Mouse (Mus musculus) midbrain, embryonic 13.5 days (tissue): ENCODE data around the gene Cfap58. TPM values are rescaled to one million over a fixed set of nuclear protein-coding genes. Genes with fewer than 3 reads are reported as not detected.

Experiments
- ATAC-seq: fragments of 200-750 bp; cut with Nextera tagmentation; 2 replicates; pipeline ENCODE4 v1.8.0; 2017; ENCODE audit warnings: mild to moderate bottlenecking, moderate TSS enrichment, moderate library complexity
- H3K27ac ChIP-seq: fragments of 300-500 bp; sonication (generic); 2 replicates; pipeline ENCODE4 v1.5.1; 2015; ENCODE audit warnings: inconsistent platforms, mild to moderate bottlenecking, moderate library complexity
- H3K27me3 ChIP-seq: fragments of 300-500 bp; sonication (generic); 2 replicates; pipeline ENCODE4 v1.6.1; 2015; ENCODE audit warnings: mild to moderate bottlenecking, inconsistent platforms
- H3K36me3 ChIP-seq: fragments of 300-500 bp; sonication (generic); 2 replicates; pipeline ENCODE4 v1.6.1; 2015; ENCODE audit warnings: mild to moderate bottlenecking, inconsistent platforms
- H3K4me1 ChIP-seq: fragments of 300-500 bp; sonication (generic); replicated peaks from 2 replicates; pipeline ENCODE4 v1.6.1; 2015; ENCODE audit warnings: inconsistent platforms
- H3K4me2 ChIP-seq: fragments of 300-500 bp; sonication (generic); replicated peaks from 2 replicates; pipeline ENCODE4 v1.6.1; 2015; ENCODE audit warnings: moderate library complexity, mild to moderate bottlenecking, inconsistent platforms
- H3K4me3 ChIP-seq: fragments of 300-500 bp; sonication (generic); replicated peaks from 2 replicates; pipeline ENCODE4 v1.5.1; 2015; ENCODE audit warnings: mild to moderate bottlenecking, inconsistent platforms
- H3K9ac ChIP-seq: fragments of 300-500 bp; sonication (generic); replicated peaks from 2 replicates; pipeline ENCODE4 v1.6.1; 2015; ENCODE audit warnings: mild to moderate bottlenecking, inconsistent platforms
- H3K9me3 ChIP-seq: fragments of 300-500 bp; sonication (generic); 2 replicates; pipeline ENCODE4 v1.6.1; 2016; ENCODE audit warnings: mild to moderate bottlenecking, inconsistent platforms
- WGBS: fragments of 180-500 bp; shearing (Covaris S2); methylation state at CpG from one replicate; pipeline ENCODE4 v1.1.7; 2015; 5-methylcytosine and 5-hydroxymethylcytosine counted together
- polyA plus RNA-seq: library from polyadenylated mRNA; unstranded; fragments of >200 nt; fragmentation: Nextera tagmentation; extraction: Ambion mirVana; gene quantifications from 2 replicates; pipeline ENCODE4 v1.2.1, GENCODE M21; 2015

Gene Cfap58
- polyA plus RNA-seq = 0.32 and 0.48 TPM in 2 replicates

GRCm38 (mm10) chr19:47937443-47938406 is at the start of gene Cfap58:
Gene Cfap58 (plus strand): TSS chr19:47937675.
- Histone ChIP-seq H3K27ac (peak within 1 kb of the TSS; percentile 72), H3K27me3 (peaks cover 18% of the 10 kb centered on the region), H3K4me1 (peaks cover 17% of the 10 kb centered on the region), H3K4me2 (peak within 1 kb of the TSS; percentile 72), H3K9me3 (no peaks in the 10 kb centered on the region), H3K4me3 (peak within 1 kb of the TSS; percentile 40), H3K9ac (peak within 1 kb of the TSS; percentile 45), H3K36me3 (no peaks in the 10 kb centered on the region)
- 2% methylated on average over 41 of the region's 41 CpGs for WGBS
- ATAC-seq = peak; percentile 93

GRCm38 (mm10) chr19:47888037-47888436 is 49.4 kb upstream of the Cfap58 start:
- Histone ChIP-seq H3K27me3 (no peaks in the 10 kb centered on the region), H3K4me1 (no peaks in the 10 kb centered on the region), H3K4me3 (no peak overlapping the region), H3K36me3 (no peaks in the 10 kb centered on the region), H3K27ac (no peak overlapping the region), H3K4me2 (no peak overlapping the region), H3K9me3 (no peaks in the 10 kb centered on the region), H3K9ac (no peak overlapping the region)
- no peak for ATAC-seq
- 95% methylated on average over 8 of the region's 8 CpGs for WGBS

- H3K9me3 ChIP-seq = no peaks in the 10 kb centered on the region
- WGBS = 73% methylated on average over 10 of the region's 10 CpGs
- no peak for ATAC-seq
- H3K36me3 ChIP-seq = peaks cover 16% of the 10 kb centered on the region
- H3K4me2 ChIP-seq = no peak overlapping the region
- no peak overlapping the region for H3K9ac ChIP-seq
- no peak overlapping the region for H3K4me3 ChIP-seq
- H3K27me3 ChIP-seq = no peaks in the 10 kb centered on the region
- no peak overlapping the region for H3K27ac ChIP-seq
- H3K4me1 ChIP-seq = no peaks in the 10 kb centered on the region
These were observed 46.9 kb upstream of the Cfap58 start for GRCm38 (mm10) chr19:47890489-47891130.

GRCm38 (mm10) chr19:47891562-47892312 is 45.7 kb upstream of the Cfap58 start:
- Histone ChIP-seq H3K4me1 (no peaks in the 10 kb centered on the region), H3K27ac (no peak overlapping the region), H3K36me3 (peaks cover 27% of the 10 kb centered on the region), H3K9me3 (no peaks in the 10 kb centered on the region), H3K4me3 (no peak overlapping the region), H3K4me2 (no peak overlapping the region), H3K9ac (no peak overlapping the region), H3K27me3 (no peaks in the 10 kb centered on the region)
- ATAC-seq = no peak
- 88% methylated on average over 11 of the region's 11 CpGs for WGBS

- 94% methylated on average over 6 of the region's 6 CpGs for WGBS
- peaks cover 40% of the 10 kb centered on the region for H3K36me3 ChIP-seq
- no peak overlapping the region for H3K9ac ChIP-seq
- H3K27ac ChIP-seq = no peak overlapping the region
- H3K4me1 ChIP-seq = no peaks in the 10 kb centered on the region
- H3K9me3 ChIP-seq = no peaks in the 10 kb centered on the region
- ATAC-seq = no peak
- no peak overlapping the region for H3K4me2 ChIP-seq
- no peak overlapping the region for H3K4me3 ChIP-seq
- H3K27me3 ChIP-seq = no peaks in the 10 kb centered on the region
These were observed 44.4 kb upstream of the Cfap58 start for GRCm38 (mm10) chr19:47893092-47893491.

GRCm38 (mm10) chr19:47898472-47899079 is 38.9 kb upstream of the Cfap58 start:
- Histone ChIP-seq H3K27me3 (no peaks in the 10 kb centered on the region), H3K36me3 (peaks cover 41% of the 10 kb centered on the region), H3K27ac (no peak overlapping the region), H3K9me3 (no peaks in the 10 kb centered on the region), H3K4me3 (no peak overlapping the region), H3K4me2 (no peak overlapping the region), H3K9ac (no peak overlapping the region), H3K4me1 (peaks cover 4% of the 10 kb centered on the region; the same call in 1 of the 2 replicates)
- no peak for ATAC-seq
- WGBS = 93% methylated on average over 8 of the region's 8 CpGs

GRCm38 (mm10) chr19:47900012-47900411 is 37.5 kb upstream of the Cfap58 start:
- peaks cover 4% of the 10 kb centered on the region; the same call in 1 of the 2 replicates for H3K4me1 ChIP-seq
- WGBS = 68% methylated on average over 6 of the region's 6 CpGs
- H3K36me3 ChIP-seq = peaks cover 32% of the 10 kb centered on the region
- no peak for ATAC-seq
- H3K27ac ChIP-seq = no peak overlapping the region
- H3K9ac ChIP-seq = no peak overlapping the region
- H3K27me3 ChIP-seq = no peaks in the 10 kb centered on the region
- H3K4me3 ChIP-seq = no peak overlapping the region
- no peaks in the 10 kb centered on the region for H3K9me3 ChIP-seq
- no peak overlapping the region for H3K4me2 ChIP-seq

- peaks cover 26% of the 10 kb centered on the region for H3K36me3 ChIP-seq
- no peak overlapping the region for H3K27ac ChIP-seq
- no peak overlapping the region for H3K4me2 ChIP-seq
- H3K9ac ChIP-seq = no peak overlapping the region
- no peaks in the 10 kb centered on the region for H3K27me3 ChIP-seq
- no peaks in the 10 kb centered on the region for H3K9me3 ChIP-seq
- 91% methylated on average over 10 of the region's 10 CpGs for WGBS
- H3K4me3 ChIP-seq = no peak overlapping the region
- ATAC-seq = no peak
- H3K4me1 ChIP-seq = peaks cover 7% of the 10 kb centered on the region; the same call in 1 of the 2 replicates
These were observed 36.9 kb upstream of the Cfap58 start for GRCm38 (mm10) chr19:47900558-47900957.

- Histone ChIP-seq H3K9me3 (no peaks in the 10 kb centered on the region), H3K4me2 (no peak overlapping the region), H3K9ac (no peak overlapping the region), H3K27ac (no peak overlapping the region), H3K4me3 (no peak overlapping the region), H3K27me3 (no peaks in the 10 kb centered on the region), H3K4me1 (peaks cover 7% of the 10 kb centered on the region; the same call in 1 of the 2 replicates), H3K36me3 (peaks cover 6% of the 10 kb centered on the region)
- no peak for ATAC-seq
- 72% methylated on average over 13 of the region's 13 CpGs for WGBS
These were observed 34.9 kb upstream of the Cfap58 start for GRCm38 (mm10) chr19:47902316-47903201.

GRCm38 (mm10) chr19:47903679-47904078 is 33.8 kb upstream of the Cfap58 start:
- Histone ChIP-seq H3K27ac (no peak overlapping the region), H3K4me1 (peaks cover 11% of the 10 kb centered on the region), H3K9me3 (no peaks in the 10 kb centered on the region), H3K4me2 (no peak overlapping the region), H3K9ac (no peak overlapping the region), H3K4me3 (no peak overlapping the region), H3K27me3 (no peaks in the 10 kb centered on the region), H3K36me3 (no peaks in the 10 kb centered on the region)
- 66% methylated on average over 4 of the region's 4 CpGs for WGBS
- ATAC-seq = no peak; the same call in 1 of the 2 replicates

GRCm38 (mm10) chr19:47905081-47905480 is 32.4 kb upstream of the Cfap58 start:
- H3K9me3 ChIP-seq = no peaks in the 10 kb centered on the region
- no peak overlapping the region for H3K9ac ChIP-seq
- H3K27ac ChIP-seq = 0 out of 2 replicates have a peak overlapping the region, but pooled peaks have one; percentile 14
- 85% methylated on average over 4 of the region's 4 CpGs for WGBS
- no peak for ATAC-seq
- H3K36me3 ChIP-seq = no peaks in the 10 kb centered on the region
- no peak overlapping the region for H3K4me2 ChIP-seq
- H3K4me3 ChIP-seq = no peak overlapping the region
- H3K4me1 ChIP-seq = peaks cover 25% of the 10 kb centered on the region
- no peaks in the 10 kb centered on the region for H3K27me3 ChIP-seq
